Mouse (Mus musculus) c-Kit-positive CD71-positive TER-119-positive erythroid progenitor cells, embryonic 14.5 days (primary cell): ENCODE measurements around the gene Zmynd8.

Experiments used
- DNase-seq: peaks from one replicate; pipeline ENCODE4 v3.0.0-alpha.2; 2013; ENCODE audit warnings: low spot score

The Zmynd8 gene

GRCm38 (mm10) chr2:165898202-165899194, at the start of gene Zmynd8:
TSS of gene Zmynd8 (minus strand) at chr2:165899016.
- DNase-seq, result no peak

DNA sequence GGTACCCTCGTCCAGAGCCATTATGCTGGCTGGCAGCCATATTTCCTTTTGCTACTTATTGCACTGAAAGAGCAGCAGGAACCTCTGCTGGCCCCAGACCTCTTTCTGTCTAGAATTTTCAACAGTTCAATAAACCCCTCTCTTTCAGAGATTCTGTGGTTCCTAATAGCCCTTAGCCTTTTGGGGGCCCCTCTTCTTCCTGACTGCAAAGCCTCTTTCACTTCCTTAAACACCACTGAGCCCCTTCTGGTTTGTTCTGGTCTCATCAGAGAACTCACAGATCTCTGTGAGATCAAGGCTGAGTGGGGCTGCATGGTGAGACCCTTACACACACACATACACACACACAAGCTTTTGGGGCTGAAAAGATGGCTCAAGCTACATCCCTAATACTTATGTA, 49.2 kb upstream of the Zmynd8 start:
- DNase-seq, result no peak

GRCm38 (mm10) chr2:165946046-165946564, 47.3 kb upstream of the Zmynd8 start:
- DNase-seq, result no peak

GRCm38 (mm10) chr2:165944576-165945351, 45.9 kb upstream of the Zmynd8 start:
- DNase-seq, result no peak

DNA sequence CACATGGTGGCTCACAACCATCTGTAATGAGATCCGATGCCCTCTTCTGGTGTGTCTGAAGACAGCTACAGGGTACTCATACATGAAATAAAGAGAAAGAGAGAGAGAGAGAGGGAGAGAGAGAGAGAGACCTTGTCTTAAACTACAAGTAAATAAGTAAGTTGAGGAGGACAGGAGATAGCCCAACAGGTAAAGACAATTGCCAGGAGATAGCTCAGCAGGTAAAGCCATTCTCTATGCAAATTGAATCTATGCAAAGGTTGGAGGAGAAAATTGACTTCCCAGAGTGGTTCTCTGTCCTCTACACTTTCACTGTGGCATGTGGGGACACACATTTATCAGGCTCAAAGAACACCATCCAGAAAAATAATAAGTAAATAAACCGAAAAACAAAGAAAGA, 44.3 kb upstream of the Zmynd8 start:
- DNase-seq, result no peak

DNA sequence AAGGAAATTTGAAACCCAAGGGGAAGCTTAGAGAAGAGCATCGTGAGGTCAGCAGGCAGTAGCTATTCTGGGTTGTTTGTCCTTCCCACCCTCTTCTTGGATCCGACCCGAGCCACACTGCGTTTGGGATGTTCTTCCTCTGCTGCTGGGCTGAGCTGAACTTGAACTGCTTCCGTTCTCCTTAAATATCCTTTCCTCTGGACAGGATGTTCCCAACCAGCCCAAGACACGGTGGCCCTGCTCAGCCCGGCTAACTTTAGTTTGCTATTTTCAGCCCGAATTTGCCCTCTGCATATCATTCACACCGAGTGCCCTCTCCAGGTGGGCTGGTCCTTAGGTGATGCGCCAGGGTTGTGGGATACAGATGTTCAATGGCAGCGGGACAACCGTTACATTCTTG, 37.3 kb upstream of the Zmynd8 start:
- no peak for DNase-seq

- DNase-seq, result no peak
Measured at GRCm38 (mm10) chr2:165927705-165928104, 28.9 kb upstream of the Zmynd8 start.

- DNase-seq, result no peak
Measured at GRCm38 (mm10) chr2:165926191-165926590, 27.4 kb upstream of the Zmynd8 start.

DNA sequence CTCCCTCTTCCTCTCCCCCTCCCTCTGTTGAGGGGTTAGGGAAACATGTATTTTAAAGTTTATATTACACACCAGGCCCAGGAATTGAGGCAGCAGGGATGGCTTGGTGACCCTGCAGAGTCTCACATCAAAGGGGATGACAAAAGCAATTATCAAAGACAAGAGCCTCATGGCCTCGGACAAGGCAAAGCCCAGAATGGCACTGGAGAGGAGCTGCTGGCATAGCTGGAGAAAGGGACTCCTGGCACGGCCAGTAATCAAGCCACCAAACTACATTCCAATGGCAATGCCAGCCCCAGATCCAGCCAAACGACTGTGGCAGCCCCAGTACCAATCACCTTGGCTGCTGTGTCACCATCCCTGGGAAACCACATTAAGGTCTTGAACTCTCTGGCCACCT, 26.3 kb upstream of the Zmynd8 start:
- DNase-seq, result no peak

DNA sequence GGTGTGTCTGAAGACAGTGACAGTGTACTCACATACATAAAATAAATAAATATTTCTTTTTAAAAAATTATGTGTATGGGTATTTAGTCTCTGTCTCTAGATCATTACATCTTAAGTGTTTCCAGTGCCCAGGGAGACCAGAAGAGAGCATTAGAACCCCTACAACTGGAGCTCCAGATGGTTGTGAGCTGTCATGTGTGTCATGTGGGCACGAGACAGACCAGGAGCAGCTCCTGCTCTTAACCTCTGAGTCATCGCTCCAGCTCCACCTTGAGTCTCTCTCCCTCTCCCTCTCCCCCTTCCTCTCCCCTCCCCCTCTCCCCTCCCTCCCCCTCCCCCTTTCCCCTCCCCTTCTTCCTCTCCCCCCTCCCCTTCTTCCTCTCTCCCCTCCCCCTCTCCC, 25.9 kb upstream of the Zmynd8 start:
- no peak for DNase-seq

DNA sequence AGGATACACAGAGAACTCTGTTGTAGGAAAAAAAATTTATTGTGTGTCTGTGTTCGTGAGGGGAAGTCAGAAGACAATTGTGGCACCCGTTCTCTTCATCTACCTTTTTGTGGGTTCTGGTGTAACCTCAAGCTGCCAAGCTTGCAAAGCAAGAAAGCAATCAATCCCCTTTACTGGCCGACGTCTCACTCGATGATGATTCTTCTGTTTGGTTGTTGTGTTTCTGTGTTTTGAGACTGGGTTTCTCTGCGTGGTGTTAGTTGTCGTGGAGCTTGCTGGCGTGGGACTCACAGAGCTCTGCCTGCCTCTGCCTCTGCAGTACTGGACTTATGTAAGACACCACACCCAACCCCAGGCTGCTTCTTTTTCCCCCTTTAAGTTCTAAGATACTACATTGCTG, 24.9 kb upstream of the Zmynd8 start:
- DNase-seq, result no peak

GRCm38 (mm10) chr2:165922994-165923393, 24.2 kb upstream of the Zmynd8 start:
- DNase-seq, result no peak

- DNase-seq, result no peak
Measured at GRCm38 (mm10) chr2:165922047-165922728, 23.4 kb upstream of the Zmynd8 start.

GRCm38 (mm10) chr2:165914298-165914697, 15.5 kb upstream of the Zmynd8 start:
- peak; percentile 74 for DNase-seq

DNA sequence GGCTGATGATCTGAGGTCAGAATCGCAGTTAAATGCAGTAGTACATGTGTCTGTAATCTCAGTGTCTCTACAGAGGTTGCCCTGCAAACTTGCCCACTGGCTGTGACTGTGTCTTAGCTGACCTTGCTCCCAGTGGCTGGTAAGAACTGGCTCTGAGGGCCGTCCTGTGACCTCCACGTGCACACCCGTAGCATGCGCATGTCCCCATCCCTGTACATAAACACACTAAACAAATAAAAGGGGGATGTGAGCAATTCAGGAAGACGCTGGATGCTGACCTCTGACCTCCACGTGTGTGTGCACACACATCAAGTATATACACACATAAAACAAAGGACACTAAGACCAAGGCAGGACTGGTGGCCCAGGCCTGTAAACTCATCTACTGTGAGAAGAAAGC, 14.3 kb upstream of the Zmynd8 start:
- DNase-seq, result no peak

DNA sequence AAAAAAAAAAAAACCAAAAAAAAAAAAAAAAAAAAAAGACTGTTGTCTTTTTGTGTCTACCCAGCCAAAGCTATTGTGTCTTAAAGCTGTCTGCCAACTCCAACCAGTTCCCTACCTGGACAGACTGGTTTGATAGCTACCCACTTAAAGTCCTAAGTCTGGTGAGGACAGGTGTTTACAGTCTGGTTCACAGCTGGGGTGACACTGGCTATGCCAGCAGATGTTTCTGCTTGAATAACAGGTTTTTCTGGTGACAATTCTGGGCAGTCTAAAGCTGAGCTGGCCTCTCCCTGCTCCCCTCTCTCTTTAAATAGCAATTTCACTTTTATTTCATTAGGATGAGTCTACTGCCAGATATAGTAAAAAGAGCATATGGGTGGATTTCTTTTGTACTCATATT, 10.9 kb upstream of the Zmynd8 start:
- no peak for DNase-seq

DNA sequence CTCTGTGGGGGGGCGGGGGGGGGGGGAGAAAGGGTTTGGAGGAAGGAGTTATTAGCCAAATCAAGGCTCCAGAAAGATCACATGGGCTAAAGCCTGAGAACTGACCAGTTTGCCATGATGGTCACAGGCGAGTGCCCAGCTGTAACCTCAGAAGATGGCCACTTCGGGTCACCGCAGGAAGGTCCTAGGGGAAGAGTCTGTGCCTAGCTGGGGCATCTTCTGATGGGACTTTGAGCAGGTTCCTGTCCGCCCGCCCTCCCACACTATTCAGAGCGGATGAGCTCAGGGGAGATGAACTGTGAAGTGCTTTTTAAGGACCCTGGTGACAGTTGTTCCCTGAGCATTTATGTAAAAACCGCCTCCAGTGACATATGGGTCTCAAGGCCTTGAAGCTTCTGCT, 8.4 kb upstream of the Zmynd8 start:
- no peak for DNase-seq

GRCm38 (mm10) chr2:165906332-165906945, 7.6 kb upstream of the Zmynd8 start:
- DNase-seq, result no peak

GRCm38 (mm10) chr2:165901127-165901384, 2.2 kb upstream of the Zmynd8 start:
- no peak for DNase-seq

DNA sequence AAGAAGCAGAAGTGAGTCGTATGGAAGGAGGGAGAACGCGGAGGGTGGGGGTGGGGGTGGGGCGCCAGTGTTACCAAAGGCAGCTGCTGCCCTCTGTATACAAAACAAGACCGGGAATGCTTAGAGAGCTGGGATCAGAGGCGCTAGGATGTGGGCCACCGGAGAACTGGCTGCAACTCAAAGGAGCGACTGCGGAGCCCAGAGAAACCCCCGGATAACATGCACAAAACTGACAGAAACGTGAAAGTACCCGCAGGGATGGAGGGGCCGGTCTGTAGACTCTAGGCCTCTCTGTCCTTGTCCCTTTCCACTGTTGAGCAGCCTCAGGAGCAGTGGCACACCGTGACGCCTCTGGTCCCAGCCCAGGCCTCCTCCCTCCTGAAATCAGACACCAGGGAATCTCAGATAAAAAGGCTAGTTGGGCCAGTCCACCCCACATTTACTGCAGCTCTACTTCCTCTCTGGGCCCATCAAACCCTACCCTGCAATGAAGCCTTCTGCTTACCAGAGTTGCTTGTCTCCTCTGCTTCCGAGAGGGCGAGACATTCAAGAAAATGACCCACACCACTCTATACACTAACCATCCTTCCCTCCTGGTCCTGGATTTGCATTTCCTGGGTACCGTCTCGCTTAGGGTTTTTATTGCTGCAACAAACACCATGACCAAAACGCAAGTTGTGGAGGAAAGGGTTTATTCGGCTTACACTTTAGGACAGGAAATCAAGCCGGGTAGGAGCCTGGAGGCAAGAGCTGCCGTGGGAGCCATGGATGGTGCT, 1.7 kb upstream of the Zmynd8 start:
- DNase-seq, result no peak

GRCm38 (mm10) chr2:165899923-165900322, 1.1 kb upstream of the Zmynd8 start:
- peak; percentile 34 for DNase-seq
